Mouse (Mus musculus): ENCODE results near the gene Ube2b. TPM values are rescaled to one million over a fixed set of nuclear protein-coding genes. Genes with fewer than 3 reads are reported as not detected.
A peak's percentile ranks its signal among the peaks of the same experiment; 100 is the strongest.

The Ube2b gene
- polyA plus RNA-seq, 1 experiment = 40.0 TPM

DNA sequence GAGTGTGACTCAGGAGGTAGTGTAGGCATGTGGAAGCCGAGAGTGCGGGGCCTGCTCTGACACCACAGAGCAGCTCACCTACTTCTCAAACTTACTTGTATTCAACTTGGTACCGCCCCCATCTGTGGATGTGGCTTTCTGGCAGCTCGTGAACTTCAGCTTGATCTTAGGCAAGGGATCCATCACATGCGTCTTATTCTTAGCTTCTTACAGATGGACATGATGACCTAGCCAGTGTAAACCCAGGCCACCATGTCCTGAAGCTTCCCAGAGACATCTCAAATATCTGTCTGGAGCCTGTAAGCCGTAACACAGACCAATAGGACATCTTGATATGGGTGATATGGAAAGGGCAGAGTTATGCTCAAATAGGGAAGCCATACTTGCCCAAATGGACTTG is 28.9 kb downstream of the Ube2b start:
- H3K4me3 ChIP-seq (replicated peaks) = no peak overlapping the region
- no peaks in the 10 kb centered on the region for H3K9me3 ChIP-seq (ENCODE audit: control insufficient read depth, low read length)
- peaks cover 19% of the 10 kb centered on the region for H3K4me1 ChIP-seq (ENCODE audit: control insufficient read depth)
- no peaks in the 10 kb centered on the region for H3K27me3 ChIP-seq (ENCODE audit: control insufficient read depth)
- TF ChIP-seq GATA1 (IDR thresholded peaks at IDR 0.05; ENCODE audit: low read length) (no peak), TAL1 (IDR thresholded peaks at IDR 0.05; ENCODE audit: low read length) (no peak)
- H3K36me3 ChIP-seq (ENCODE audit: control insufficient read depth) = peaks cover 73% of the 10 kb centered on the region

DNA sequence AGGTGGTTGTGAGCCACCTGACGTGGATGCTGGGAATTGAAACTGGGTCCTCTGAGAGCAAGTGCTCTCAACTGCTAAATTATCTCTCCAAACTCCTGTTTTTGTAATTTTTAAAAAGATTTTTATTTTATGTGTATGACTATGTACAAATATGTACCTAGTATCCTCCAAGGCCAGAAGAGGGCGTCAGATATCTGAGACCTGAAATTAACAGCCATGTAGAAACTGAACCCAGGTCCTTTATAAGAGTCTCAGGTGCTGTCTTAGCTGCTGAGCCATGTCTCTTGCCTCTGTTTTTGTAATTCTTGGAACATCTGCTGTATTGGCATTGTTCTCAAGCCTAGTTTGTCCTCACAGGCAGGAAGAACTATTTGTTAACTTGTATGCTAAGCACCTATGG is 31.1 kb downstream of the Ube2b start:
- no peaks in the 10 kb centered on the region for H3K9me3 ChIP-seq (ENCODE audit: control insufficient read depth, low read length)
- peaks cover 55% of the 10 kb centered on the region for H3K36me3 ChIP-seq (ENCODE audit: control insufficient read depth)
- H3K4me1 ChIP-seq (ENCODE audit: control insufficient read depth) = peaks cover 19% of the 10 kb centered on the region
- H3K27me3 ChIP-seq (ENCODE audit: control insufficient read depth) = no peaks in the 10 kb centered on the region
- TF ChIP-seq GATA1 (IDR thresholded peaks at IDR 0.05; ENCODE audit: low read length) (no peak), TAL1 (IDR thresholded peaks at IDR 0.05; ENCODE audit: low read length) (no peak)
- H3K4me3 ChIP-seq (replicated peaks) = no peak overlapping the region

DNA sequence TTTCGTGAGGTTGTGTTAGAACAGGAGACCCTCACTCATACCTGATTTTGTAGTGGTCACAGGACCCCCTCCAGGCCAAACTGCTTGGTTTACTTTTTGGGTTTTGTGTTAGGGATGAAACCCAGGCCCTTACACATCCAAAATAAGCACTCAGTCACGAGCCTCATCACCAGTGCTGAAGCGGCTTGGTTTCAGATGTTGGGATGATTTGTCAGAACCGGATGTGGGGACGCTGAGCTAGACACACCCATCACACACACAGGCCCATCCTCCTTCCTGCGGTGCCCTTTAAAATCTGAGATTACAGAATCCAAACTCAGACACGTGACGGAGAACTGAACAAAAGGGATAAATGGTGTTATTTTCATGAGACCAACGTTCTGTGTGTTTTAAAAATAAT is 31.7 kb downstream of the Ube2b start:
- Histone ChIP-seq H3K36me3 (ENCODE audit: control insufficient read depth) (peaks cover 49% of the 10 kb centered on the region), H3K4me1 (ENCODE audit: control insufficient read depth) (peaks cover 19% of the 10 kb centered on the region)
- TF ChIP-seq GATA1 (IDR thresholded peaks at IDR 0.05; ENCODE audit: low read length) = no peak
- TF ChIP-seq TAL1 (IDR thresholded peaks at IDR 0.05; ENCODE audit: low read length) = no peak

DNA sequence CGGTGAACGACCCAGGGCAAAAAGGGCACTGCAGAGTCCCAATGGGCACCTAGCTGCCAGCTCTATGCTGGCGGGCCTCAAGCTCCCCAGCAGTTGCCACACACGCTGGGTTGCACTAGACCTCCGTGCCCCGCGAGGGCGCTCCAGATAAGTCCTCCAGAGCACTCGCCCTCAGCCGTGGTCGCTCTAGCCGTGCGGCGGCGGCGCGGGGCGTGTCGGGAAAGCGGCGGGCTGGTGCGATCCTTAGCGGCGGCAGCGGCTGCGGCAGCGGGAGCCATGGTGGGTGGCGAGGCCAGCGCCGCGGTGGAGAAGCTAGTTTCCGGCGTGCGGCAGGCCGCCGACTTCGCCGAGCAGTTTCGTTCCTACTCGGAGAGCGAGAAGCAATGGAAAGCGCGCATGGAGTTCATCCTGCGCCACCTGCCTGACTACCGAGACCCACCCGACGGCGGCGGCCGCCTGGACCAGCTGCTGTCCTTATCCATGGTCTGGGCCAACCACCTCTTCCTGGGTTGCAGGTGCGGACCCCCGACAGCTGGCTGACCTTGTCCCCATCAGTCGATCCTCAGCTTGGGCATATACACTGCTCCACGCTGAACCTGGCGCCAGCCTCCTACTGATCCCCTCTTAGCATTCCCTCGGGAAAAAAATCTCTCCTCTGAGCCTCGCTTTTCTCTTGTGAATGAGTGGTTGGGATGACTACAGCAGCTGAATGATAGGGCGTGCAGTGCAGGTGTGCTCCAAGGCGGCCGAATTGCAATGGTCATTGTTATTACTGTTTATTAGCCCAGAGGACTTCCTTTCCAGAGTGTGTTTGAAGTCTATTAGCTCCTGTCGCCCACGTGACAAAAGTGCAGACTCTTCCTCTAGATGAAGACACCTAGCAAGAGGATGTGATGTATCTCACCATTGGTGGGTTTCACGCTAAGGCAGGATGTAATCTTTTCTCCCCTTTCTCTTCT is 32.8 kb downstream of the Ube2b start, which contains the start of gene Cdkn2aipnl:
Gene Cdkn2aipnl, plus strand, starts transcription at position 219 of the 959 bp plus-strand sequence.
- Histone ChIP-seq H3K4me1 (ENCODE audit: control insufficient read depth) (peaks cover 19% of the 10 kb centered on the region), H3K36me3 (ENCODE audit: control insufficient read depth) (peaks cover 37% of the 10 kb centered on the region), H3K27me3 (ENCODE audit: control insufficient read depth) (no peaks in the 10 kb centered on the region), H3K9me3 (ENCODE audit: control insufficient read depth, low read length) (no peaks in the 10 kb centered on the region), H3K4me3 (replicated peaks) (peak within 1 kb of the TSS; percentile 77)
- TF ChIP-seq TAL1 (IDR thresholded peaks at IDR 0.05; ENCODE audit: low read length) = no peak
- TF ChIP-seq GATA1 (IDR thresholded peaks at IDR 0.05; ENCODE audit: low read length) = no peak

More for the DNA sequence above, 31.7 kb downstream of the Ube2b start:
- H3K4me3 ChIP-seq (replicated peaks) = peak overlapping the region; percentile 45
- no peaks in the 10 kb centered on the region for H3K9me3 ChIP-seq (ENCODE audit: control insufficient read depth, low read length)
- H3K27me3 ChIP-seq (ENCODE audit: control insufficient read depth) = no peaks in the 10 kb centered on the region

DNA sequence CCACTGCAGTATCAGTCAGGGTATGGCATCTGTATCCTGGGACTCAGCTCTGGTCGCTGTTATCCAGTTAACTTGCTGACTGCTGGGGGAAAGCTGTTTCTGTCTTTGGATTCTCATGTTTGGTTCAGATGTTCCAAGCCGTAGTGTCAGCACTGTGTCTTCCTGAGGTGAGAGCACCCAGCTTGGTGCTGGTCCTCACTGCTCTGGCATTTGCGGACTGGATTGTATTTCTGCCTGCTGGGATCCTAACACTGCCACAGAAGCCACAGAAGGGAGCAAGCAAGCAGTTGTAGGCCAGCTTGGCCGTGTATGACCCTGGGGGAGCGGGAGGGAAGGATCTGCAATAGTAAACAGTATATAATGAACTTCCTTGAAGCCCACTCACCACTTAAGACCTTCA is 33.9 kb downstream of the Ube2b start:
- TF ChIP-seq TAL1 (IDR thresholded peaks at IDR 0.05; ENCODE audit: low read length) (no peak), GATA1 (IDR thresholded peaks at IDR 0.05; ENCODE audit: low read length) (no peak)
- Histone ChIP-seq H3K4me3 (replicated peaks) (no peak overlapping the region), H3K27me3 (ENCODE audit: control insufficient read depth) (no peaks in the 10 kb centered on the region), H3K36me3 (ENCODE audit: control insufficient read depth) (peaks cover 26% of the 10 kb centered on the region), H3K4me1 (ENCODE audit: control insufficient read depth) (peaks cover 19% of the 10 kb centered on the region), H3K9me3 (ENCODE audit: control insufficient read depth, low read length) (no peaks in the 10 kb centered on the region)

DNA sequence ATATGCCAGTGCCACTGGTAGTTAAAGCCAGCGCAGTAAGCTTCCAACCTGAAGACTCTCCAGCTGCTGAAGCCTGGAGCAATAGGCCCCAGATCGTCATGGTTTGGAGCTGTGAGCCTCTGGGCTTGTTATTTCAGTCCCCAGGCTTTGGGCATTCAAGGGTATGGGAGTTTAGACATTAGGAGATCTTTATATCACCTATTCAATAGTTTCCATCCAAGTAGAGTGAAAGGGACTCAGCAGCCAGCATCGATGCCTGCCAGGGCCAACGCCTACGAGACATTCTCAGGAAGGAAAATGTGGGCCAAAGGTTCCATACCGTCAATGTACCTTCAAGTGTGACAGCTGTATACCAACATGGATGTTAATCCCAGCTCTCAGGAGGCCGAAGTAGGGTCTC is 38.3 kb downstream of the Ube2b start:
- TF ChIP-seq TAL1 (IDR thresholded peaks at IDR 0.05; ENCODE audit: low read length) = no peak
- no peak for TF ChIP-seq GATA1 (IDR thresholded peaks at IDR 0.05; ENCODE audit: low read length)
- Histone ChIP-seq H3K27me3 (ENCODE audit: control insufficient read depth) (no peaks in the 10 kb centered on the region), H3K36me3 (ENCODE audit: control insufficient read depth) (no peaks in the 10 kb centered on the region), H3K9me3 (ENCODE audit: control insufficient read depth, low read length) (no peaks in the 10 kb centered on the region; the same call in 1 of the 2 replicates), H3K4me3 (replicated peaks) (no peak overlapping the region), H3K4me1 (ENCODE audit: control insufficient read depth) (peaks cover 3% of the 10 kb centered on the region)

DNA sequence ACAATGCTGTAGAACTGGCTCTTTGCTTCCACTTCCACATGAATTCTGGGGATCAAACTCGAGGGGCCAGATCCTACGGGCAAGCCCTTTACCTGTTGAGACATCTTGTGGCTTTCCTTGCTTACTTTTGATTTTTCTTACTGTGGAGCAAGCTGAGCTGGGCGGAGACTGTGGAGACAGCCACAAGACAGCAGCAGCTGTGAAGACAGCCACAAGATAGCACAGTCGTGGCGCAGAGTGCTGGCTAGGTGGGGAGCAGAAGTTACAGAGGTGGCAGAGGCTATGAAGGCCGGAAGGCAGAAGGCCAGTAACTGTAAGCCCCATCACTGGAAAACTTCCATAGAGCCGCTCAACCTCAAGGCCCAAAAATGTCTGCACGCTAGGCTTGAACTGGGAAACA is 38.8 kb downstream of the Ube2b start:
- H3K4me1 ChIP-seq (ENCODE audit: control insufficient read depth) = no peaks in the 10 kb centered on the region
- H3K9me3 ChIP-seq (ENCODE audit: control insufficient read depth, low read length) = no peaks in the 10 kb centered on the region; the same call in 1 of the 2 replicates
- TF ChIP-seq TAL1 (IDR thresholded peaks at IDR 0.05; ENCODE audit: low read length) = no peak
- TF ChIP-seq GATA1 (IDR thresholded peaks at IDR 0.05; ENCODE audit: low read length) = no peak
- no peak overlapping the region for H3K4me3 ChIP-seq (replicated peaks)
- no peaks in the 10 kb centered on the region for H3K27me3 ChIP-seq (ENCODE audit: control insufficient read depth)
- H3K36me3 ChIP-seq (ENCODE audit: control insufficient read depth) = no peaks in the 10 kb centered on the region

DNA sequence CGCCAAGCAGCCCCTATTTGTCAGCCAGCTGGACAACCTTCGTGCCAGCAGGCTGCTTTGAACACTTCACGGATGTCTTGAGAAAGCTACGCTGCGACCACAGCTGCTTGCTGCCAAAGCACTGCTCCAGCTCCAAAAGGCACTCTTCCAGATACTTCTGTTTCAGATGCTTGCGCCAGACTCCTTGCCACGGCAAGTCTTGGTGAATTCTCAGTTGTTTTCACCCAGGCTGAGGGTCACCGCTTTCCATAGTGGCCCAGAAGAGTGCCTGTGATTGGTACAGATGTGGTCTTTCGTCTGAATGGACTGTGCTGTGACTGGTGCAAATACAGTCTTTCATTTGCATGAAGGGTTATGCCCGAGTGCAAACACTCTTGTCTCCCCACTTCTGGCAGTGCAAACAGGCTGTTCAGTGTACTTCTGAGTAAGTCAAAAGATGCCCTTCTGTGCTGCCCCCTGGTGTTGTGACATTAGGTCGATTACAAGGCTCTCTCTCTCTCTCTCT is 39.5 kb downstream of the Ube2b start:
- Histone ChIP-seq H3K9me3 (ENCODE audit: control insufficient read depth, low read length) (no peaks in the 10 kb centered on the region; the same call in 1 of the 2 replicates), H3K27me3 (ENCODE audit: control insufficient read depth) (peaks cover 2% of the 10 kb centered on the region; the same call in 1 of the 2 replicates), H3K36me3 (ENCODE audit: control insufficient read depth) (no peaks in the 10 kb centered on the region), H3K4me3 (replicated peaks) (no peak overlapping the region), H3K4me1 (ENCODE audit: control insufficient read depth) (no peaks in the 10 kb centered on the region)
- TF ChIP-seq GATA1 (IDR thresholded peaks at IDR 0.05; ENCODE audit: low read length) (no peak), TAL1 (IDR thresholded peaks at IDR 0.05; ENCODE audit: low read length) (no peak)

DNA sequence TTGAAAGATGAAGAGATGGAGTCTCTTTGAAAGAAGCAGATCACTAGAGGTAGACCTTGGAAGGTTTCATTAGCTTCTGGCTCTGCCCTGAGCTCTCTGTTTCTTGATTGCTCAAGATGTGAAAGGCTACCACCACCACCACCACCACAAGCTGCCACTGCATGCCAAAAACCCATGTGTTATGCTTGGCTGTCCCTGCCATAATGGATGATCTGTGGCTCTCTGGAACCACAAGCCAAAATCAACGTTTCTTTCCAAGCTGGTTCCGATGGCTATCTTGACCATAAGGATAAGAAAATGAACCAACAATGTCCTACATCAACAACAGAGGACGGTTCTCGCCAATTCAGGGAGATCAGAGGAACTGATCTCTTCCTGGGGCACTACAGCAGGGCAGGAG is 40.5 kb downstream of the Ube2b start:
- H3K4me1 ChIP-seq (ENCODE audit: control insufficient read depth) = no peaks in the 10 kb centered on the region
- H3K36me3 ChIP-seq (ENCODE audit: control insufficient read depth) = no peaks in the 10 kb centered on the region
- H3K27me3 ChIP-seq (ENCODE audit: control insufficient read depth) = peaks cover 2% of the 10 kb centered on the region; the same call in 1 of the 2 replicates
- H3K9me3 ChIP-seq (ENCODE audit: control insufficient read depth, low read length) = no peaks in the 10 kb centered on the region; the same call in 1 of the 2 replicates
- TF ChIP-seq TAL1 (IDR thresholded peaks at IDR 0.05; ENCODE audit: low read length) (no peak), GATA1 (IDR thresholded peaks at IDR 0.05; ENCODE audit: low read length) (no peak)
- no peak overlapping the region for H3K4me3 ChIP-seq (replicated peaks)

Measured in erythroblast, embryonic 14.5 days (primary cell).